Mouse (Mus musculus) retina, postnatal 1 day (tissue): ENCODE measurements at regions not wholly inside any gene's neighbourhood (a gene's known extent, or its start where the extent isn't known, plus 50 kb on each side); places are given as distances from the start of the nearest gene placed in this dataset.
"Not testable (repeated sequence)": the region's sequence is repeated elsewhere in the genome, so short reads cannot be mapped to it uniquely, and the experiment has no call there.

ENCODE experiments used
- DNase-seq: peaks from one replicate; pipeline ENCODE4 v3.0.0-alpha.2; 2012

DNA sequence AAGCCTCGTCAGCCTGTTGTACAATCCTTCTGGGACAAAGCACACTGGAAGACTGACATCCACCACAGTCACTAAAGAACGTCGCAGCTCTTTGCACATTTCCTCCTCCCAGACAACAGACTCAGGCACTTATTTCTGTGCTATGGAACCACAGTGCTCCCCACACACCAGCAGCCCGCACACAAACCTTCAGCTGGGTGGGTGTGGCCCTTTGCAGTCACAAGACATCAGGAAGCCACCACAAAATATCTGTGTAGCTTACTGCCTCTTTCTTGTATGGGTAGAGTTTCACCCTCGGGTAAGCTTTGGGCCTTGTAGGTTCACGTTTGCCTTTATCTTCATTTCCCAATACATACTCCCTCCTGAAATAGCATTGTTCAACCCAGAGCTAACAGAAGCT is 577.6 kb upstream of the Olfr1507 start:
- DNase-seq: not testable (repeated sequence)

DNA sequence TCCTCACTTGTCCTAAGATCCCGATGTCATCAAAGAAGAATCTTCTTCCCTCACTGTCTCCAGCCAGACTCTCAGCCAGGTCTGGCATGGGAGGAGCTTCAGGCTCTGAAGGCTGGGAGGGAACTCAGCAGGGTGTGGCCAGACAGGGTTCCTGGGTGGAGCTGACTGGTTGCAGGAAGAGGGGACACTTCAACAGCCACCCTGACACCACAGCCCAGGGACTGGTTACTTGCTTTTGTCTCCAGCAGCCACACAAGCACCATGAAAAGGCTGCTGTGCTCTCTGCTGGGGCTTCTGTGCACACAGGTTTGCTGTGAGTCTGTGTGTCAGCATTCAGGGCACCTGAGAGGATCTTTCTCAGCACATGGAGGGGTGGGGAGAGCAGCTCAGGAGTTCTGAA is 577.0 kb upstream of the Olfr1507 start:
- not testable (repeated sequence) for DNase-seq

DNA sequence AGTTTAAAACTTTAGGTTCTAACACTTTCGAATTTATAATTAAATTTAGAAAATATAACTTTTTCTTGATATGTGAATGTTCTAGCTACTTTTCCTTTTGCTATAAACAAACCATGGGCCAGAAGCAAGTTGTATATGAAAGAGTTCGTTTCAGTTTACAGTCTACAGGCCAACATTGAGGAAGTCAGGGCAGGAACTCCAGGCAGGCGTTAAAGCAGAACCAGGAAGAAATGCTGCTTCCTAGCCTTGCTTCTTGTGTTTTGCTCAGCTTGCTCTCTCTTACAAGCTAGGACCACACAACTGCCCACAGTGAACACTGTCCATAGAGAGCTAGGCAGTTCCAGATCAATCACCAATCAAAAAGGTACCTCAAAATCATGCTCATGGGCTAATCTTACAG is 558.9 kb upstream of the Olfr1507 start:
- not testable (repeated sequence) for DNase-seq

DNA sequence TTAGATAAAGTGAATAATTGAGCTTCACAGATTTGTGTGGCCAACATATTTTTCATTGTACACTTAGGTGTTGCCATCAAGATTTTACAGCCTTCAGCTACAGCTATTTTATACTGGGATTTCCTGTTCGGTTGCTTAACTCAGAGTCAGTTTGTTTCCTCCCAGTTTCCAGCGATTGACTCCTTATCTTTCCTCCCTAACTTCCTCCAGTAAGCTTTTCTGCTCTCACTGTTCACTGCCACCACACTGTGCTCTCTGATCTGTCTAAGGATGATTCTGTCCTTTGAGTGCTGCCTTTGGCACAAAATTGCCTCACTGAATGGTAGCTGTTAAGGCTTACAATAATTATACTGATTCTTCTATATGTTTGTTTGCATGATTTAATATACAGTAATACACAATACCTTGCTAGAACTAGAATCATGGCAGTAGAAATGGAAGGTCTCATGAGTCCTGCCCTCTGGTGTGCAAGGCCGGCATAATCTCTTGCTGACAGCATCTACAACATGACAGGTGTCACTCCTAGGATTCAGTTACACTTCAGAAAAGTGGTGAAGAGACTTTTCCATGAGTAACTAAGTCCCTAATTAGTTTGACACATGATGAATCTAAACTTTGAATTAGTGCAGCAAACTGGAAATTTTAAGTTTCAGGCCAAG is 558.0 kb upstream of the Olfr1507 start:
- DNase-seq: not testable (repeated sequence)

DNA sequence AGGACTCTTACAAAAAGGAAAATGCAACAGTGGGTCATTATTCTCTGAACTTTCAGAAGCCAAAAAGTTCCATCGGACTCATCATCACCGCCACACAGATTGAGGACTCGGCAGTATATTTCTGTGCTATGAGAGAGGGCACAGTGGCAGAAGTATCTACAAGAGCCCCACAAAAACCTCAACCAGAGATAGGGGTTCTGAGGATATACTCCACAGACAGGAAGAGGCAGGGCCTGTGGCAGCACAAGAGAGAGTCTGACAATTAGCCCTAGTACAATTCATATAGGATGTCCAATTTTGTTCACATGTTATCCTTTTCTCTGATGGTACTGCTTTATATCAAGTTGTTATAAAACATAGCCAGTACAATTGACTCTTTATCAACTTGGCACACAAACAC is 552.1 kb upstream of the Olfr1507 start:
- DNase-seq: not testable (repeated sequence)

DNA sequence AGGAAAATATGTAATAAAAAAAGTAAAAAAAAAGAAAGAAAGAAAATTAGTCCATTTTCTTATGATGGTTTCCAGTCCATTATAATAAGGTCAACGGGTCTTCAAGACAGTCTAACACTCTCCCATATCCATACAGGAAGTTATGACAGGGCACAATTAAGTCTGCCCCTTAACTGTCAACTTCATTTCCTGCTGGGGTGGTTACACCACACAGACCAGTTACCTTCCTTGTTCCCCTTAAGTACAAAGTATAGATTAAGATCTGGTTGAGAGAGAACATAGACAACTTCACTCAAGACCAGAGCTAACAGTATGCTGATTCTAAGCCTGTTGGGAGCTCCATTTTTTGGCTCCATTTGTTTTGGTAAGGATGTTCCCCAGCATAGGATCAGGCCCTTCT is 551.4 kb upstream of the Olfr1507 start:
- not testable (repeated sequence) for DNase-seq

DNA sequence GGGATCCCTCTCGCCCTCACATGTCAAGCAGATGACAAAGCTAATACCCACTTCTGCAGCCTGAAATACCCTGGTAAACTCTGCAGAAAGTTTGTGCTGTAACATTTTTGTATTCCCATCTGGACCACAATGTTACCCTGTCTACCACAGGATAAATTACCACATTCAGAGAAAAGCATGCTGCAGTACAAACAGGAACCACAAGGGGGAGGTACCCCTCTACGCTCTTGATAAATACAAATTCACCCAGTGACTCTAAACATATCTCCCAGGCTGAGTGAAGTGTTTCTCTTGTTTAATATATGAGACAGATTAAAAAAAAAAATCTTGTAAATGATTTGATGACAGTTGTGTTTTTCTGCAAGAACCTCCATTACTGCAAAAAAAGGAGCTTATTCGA is 549.8 kb upstream of the Olfr1507 start:
- DNase-seq: peak; percentile 34

DNA sequence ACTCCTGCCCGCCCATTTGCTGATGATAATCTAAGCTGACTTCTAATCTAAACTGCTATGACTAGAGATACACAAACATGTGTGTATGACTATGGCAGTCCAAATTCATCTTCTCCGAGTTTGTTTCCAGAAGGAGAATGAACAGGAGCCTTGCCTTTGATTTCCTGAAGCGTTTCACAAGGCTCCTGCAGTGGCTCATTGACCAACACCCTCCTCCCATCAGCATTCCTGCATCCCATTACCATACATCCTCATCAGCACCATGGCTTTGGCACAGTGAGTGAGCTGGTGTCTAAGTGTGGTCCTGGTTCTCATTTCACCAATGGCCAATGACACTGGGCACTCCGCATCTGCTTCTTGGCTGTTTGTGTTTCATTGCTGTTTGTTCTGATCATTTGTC is 548.6 kb upstream of the Olfr1507 start:
- not testable (repeated sequence) for DNase-seq

DNA sequence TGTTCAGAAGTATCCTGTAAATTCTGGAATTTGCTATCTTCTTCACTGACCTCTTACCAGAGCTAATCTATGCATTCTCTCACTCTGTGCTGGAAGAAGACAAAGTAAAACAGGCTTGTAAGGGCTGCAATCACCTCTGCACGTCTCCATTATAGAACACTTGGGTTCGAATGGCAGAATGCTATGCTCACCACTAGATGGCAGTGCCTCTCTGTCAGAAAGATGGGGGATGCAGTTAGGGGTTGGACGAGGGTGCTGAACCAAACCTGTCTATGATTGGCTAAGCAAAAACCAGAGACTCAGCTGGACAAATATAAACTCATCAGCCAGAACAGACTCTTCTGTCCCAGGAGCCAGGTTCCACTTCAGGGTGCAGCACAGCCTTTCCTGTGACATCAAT is 546.5 kb upstream of the Olfr1507 start:
- peak; percentile 23 for DNase-seq

DNA sequence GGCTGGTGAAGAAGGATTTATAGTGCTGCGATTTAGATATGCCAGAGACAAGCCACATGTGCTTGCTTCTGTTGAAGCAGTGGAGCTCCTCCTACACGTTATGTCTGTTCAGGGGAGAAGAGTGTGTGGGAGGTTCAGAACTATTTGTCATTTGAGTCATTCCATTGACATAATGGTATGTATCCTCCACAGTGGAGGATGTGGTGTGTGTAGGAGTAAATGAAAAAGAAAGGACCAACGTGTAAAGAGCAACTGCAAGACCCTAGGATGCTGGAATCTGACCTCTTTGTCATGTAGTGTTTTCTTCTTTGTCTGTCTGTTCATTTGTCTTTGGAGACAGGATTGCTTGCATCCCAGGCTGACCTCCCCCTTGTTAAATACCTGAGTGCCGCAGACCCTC is 543.9 kb upstream of the Olfr1507 start:
- not testable (repeated sequence) for DNase-seq

DNA sequence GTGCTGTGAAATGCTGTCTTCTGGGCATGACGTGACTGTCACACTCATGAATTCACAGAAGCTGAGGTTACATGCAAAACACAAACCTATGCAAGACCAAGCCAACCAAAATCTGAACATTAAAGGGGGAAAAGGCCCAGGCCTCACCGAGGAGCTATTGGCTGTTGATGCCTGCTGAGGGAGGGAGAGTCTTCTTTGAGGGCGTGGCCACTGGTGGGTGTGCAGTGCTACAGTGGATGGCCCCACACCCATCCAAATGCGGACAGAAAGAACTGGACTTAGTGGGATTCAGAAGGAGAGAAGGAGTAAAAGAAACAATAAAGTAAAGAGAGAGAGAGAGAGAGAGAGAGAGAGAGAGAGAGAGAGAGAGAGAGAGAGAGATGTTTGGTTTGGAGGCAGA is 539.4 kb upstream of the Olfr1507 start:
- not testable (repeated sequence) for DNase-seq

DNA sequence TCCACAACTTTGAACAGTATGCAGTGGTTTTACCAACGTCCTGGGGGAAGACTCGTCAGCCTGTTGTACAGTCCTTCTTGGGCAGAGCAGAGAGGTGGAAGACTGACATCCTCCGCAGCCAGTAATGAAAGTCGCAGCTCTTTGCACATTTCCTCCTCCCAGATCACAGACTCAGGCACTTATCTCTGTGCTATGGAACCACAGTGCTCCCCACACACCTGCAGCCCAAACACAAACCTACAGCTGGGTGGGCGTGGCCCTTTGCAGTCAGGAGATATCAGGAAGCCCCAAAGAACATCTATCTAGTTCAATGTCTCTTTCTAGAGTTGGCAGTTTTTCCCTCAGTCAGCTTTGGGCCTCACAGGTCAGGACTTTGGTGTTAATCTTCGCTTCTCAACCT is 537.7 kb upstream of the Olfr1507 start:
- DNase-seq: not testable (repeated sequence)

DNA sequence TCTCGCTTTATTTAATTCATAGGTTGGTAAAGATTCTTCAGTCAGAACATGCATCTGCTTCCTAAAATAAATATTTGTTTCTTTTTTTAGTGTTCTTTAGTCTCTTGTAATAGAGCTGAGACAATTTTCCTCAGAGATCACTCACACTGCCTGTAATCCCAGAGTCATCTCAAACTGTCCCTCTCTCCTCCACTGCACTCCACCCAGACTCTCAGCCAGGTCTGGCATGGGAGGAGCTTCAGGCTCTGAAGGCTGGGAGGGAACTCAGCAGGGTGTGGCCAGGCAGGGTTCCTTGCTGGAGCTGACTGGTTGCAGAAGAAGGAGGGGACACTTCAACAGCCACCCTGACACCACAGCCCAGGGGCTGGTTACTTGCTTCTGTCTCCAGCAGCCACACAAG is 536.9 kb upstream of the Olfr1507 start:
- DNase-seq: not testable (repeated sequence)

DNA sequence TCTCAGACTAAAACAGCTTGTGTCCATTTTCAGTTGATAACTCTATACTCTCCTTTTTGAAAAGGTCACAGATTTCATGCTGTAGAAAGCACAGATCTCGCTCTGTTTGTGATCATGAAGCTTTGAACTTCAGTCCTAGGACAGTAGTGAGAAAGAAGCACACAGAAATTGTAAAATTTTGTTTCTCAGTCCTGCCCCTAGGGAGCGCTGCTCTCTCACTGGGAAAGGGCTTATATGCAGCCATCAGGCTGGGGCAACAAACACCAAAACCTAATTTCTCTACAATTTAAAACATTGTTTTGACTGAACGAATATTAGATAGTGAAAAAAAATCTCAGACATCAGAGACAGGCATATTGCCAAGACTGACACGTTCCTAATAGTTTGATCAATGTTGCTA is 534.7 kb upstream of the Olfr1507 start:
- DNase-seq: not testable (repeated sequence)

DNA sequence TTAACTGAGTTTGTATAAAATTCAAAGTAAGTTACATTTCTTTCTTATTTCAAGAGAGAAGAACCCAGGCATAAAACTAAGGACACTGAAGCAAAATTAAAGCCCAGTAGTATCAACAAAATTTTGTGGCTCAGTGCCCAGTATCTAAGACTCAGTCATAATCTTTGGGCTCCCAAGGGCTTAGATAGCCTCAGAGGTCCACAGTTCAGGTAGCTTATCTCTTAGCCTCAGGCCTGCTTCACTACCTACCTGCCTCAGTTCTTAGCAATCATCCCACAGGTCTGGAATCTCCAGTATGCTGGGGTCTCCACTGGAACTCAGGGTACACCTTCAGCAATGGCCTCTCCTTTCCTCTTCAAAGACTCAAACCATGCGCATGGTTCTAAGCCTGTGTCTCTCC is 531.4 kb upstream of the Olfr1507 start:
- not testable (repeated sequence) for DNase-seq

DNA sequence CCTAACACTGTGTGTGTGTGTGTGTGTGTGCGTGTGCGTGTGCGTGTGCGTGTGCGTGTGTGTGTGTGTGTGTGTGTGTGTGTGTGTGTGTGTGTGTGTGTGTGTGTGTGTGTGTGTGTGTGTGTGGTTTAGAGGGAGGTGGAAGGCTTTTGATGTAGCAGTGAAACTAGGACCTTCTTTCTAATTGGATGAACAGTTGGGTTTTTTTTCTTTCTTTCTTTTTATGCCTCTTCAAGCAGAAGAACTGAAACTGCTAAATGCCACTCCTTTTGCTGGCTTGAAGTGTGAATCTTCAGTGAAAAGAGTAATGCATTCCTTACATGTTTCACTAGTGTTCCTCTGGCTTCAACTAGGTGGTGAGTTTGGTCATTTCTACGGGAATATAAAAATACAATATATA is 524.6 kb upstream of the Olfr1507 start:
- not testable (repeated sequence) for DNase-seq

DNA sequence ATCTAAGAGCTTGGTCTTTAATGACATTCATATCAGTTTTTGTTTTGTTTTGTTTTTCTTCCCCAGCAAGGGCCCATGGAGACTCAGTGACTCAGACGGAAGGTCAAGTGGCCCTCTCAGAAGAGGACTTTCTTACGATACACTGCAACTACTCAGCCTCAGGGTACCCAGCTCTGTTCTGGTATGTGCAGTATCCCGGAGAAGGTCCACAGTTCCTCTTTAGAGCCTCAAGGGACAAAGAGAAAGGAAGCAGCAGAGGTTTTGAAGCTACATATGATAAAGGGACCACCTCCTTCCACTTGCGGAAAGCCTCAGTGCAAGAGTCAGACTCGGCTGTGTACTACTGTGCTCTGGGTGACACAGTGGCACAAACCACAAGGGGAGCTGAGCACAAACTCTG is 512.2 kb upstream of the Olfr1507 start:
- DNase-seq: not testable (repeated sequence)

DNA sequence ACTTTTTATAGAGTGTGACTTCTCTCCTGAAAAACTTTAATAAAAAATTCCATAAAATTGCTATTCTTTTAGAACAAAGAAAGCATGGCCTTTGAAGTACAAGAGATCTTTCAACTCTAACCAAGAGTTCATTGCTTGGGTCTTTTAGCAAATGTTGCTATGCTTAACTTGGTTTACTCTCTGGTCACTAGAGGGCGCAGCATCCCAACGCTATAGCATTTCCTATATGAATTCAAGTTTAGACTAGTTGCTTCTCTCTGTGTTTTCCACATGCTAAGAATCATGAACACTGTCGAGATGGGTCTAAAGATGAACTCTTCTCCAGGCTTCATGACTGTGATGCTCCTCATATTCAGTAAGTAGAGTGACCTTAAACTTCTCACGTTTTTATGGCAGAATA is 511.8 kb upstream of the Olfr1507 start:
- not testable (repeated sequence) for DNase-seq

DNA sequence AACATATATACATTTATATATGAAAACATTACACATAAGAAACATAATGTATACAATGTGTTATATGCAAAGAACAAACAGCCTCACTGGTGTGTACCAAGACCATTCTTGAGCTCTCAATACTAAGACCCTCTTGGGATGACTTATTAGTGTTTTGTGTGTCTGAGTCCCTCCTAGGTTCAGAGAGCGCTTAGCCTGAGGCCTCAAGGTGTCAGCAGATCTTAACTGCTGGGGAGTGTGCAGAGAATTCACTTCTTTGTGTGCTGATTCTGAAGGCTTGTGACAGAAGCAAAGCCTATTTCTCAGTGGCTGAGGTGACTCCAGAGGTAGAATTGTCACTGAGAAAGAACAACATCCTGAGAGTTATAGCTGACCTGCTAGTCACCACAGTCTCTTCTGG is 505.7 kb upstream of the Olfr1507 start:
- not testable (repeated sequence) for DNase-seq

DNA sequence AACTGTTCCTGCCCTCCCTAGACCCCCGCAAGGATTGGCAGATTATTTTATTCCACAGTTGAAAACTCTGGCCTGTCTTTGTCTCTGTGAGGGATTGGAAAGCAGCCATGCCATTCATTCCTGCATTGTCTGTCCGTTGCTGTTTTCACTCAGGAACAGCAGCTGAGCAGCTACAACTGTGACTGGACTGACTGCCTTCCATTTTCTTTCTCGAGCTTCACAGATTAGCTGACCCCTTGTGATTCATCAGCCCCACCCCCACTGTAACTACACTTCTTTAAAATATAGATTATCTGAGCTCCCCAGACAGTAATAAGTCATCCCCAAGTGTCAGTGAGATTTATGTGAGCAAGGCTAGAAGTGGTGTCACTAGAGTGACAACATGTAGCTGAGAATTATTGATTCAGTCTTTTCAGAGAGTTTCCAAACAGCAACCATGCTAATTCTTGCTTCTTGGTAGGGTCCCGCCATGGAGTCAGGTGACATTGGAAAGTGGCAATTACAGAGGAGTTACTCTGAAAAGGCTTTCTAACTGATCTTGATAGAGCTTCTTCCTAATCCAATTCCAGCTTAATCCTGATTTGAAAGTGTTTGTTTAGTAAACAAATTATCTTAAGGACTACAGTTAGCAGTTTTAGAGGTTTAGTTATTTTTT is 496.7 kb upstream of the Olfr1507 start:
- DNase-seq: not testable (repeated sequence)

DNA sequence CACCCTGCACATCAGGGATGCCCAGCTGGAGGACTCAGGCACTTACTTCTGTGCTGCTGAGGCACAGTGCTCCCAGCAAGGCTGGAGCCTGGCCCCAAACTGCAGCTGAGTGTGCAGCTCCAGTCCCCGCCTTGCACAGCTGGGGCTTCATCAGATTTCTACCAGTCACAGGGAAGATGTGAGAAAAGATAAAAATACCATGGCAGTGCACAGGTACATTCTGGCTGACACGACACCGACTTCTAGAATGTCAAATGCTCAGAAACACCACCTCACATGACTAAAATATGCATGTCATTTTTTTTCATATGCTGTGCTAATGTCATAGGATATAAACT is 495.7 kb upstream of the Olfr1507 start:
- not testable (repeated sequence) for DNase-seq

DNA sequence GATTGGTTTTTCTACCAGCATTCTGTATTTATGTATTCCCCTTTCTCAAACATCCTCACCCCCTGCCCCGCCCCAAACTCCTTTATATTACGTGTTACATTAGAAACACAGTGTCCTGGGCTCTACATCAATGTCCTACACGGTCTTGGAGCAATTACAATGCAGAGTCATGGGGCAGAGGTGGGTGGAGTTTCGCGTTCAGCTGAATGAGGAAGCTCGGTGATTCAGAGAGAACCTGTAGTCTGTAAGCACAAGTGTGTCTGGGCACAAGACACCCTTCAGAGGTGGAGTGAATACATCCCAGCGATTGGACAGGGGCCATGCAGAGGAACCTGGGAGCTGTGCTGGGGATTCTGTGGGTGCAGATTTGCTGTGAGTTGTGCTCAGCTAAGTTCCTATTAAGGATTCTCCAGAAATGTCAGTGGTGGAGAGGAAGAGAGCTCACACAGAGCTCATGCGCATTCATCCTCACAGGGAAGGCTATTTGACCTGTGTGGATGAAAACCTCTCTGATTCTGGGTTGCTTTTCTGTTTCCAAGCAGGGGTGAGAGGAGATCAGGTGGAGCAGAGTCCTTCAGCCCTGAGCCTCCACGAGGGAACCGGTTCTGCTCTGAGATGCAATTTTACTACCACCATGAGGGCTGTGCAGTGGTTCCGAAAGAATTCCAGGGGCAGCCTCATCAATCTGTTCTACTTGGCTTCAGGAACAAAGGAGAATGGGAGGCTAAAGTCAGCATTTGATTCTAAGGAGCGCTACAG is 495.2 kb upstream of the Olfr1507 start:
- DNase-seq: not testable (repeated sequence)

DNA sequence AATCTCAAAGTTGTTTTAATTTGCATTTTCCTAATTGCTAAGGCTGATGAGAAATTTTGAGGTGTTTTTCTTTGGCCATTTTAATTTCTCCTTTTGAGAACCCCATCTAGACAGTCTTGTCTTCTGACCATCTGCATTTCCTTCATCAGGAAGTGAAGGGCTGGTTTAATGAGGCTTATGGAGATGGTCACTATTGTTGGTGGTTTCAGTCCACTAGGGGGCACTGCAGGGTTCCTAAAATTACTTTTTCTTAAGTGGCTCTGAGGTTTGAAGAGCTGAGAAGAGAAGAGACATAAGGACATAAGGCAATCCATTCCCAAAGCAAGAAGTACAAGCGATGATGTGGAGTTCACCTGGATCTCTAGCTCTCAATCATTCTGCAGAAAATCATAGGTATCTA is 494.4 kb upstream of the Olfr1507 start:
- not testable (repeated sequence) for DNase-seq

DNA sequence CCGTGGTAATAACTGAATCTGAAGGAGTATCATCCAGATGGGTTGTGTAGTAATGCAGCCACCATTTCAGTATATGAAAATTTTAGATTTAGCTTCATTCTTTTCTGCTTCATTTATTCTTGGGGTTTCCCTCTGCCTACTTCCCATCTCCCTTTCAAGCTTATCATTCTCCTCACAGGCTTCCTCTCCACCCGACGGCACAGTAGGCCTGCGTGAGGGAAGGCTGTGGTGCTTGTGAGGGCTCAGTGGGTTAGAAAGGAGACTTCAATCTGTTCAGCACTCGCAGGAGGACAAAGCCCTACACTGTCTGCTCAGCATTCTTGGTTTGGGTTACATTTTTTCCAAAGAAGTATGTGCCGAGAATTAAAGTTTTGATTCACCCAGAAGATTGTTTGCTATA is 493.0 kb upstream of the Olfr1507 start:
- DNase-seq: not testable (repeated sequence)
